Mouse (Mus musculus): ENCODE data around the gene Cacnb1. TPM values are rescaled to one million over a fixed set of nuclear protein-coding genes. Genes with fewer than 3 reads are reported as not detected.

The Cacnb1 gene
- polyA plus RNA-seq, 1 experiment, result 5.2 TPM

DNA sequence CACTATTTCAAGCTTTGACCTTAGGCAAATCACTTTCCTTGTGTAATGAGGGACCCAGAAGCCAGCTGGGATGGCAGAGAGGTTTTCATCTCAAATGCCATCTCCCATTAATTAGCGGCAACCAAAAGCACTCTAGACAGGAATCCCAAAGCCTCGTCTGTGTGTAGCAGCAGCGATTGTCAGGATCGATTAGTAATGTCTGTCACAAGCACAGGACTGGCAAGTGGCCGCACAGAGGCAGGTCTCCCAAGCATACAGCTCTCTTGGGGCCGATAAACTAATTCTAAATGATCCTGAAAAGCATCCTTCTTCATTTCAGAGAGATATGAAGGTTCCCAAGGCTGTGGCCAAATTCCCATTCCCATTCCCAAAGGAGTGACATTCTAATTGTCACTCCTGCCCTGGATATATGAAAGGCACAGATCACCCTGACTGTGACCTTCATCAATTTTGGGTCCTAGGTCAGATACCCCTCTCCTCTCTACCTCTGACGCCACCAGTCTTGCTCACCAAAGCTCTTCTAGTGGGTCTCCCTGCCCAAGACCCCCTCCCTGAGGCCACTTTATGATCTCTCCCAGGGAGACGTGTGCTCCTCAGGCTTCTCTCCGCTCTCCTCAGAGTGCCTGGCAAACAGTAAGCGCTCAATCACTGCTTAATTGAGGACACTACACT lies 42.9 kb downstream of the Cacnb1 start:
- H3K4me1 ChIP-seq (ENCODE audit: control insufficient read depth, insufficient read depth, low read length), result peaks cover 12% of the 10 kb centered on the region
- TF ChIP-seq POLR2A (IDR thresholded peaks at IDR 0.05; ENCODE audit: insufficient read depth, low read length) (no peak), CTCF (IDR thresholded peaks at IDR 0.05; ENCODE audit: low read depth, low read length) (no peak), EP300 (IDR thresholded peaks at IDR 0.05; ENCODE audit: insufficient read depth, low read depth, low read length) (no peak)

DNA sequence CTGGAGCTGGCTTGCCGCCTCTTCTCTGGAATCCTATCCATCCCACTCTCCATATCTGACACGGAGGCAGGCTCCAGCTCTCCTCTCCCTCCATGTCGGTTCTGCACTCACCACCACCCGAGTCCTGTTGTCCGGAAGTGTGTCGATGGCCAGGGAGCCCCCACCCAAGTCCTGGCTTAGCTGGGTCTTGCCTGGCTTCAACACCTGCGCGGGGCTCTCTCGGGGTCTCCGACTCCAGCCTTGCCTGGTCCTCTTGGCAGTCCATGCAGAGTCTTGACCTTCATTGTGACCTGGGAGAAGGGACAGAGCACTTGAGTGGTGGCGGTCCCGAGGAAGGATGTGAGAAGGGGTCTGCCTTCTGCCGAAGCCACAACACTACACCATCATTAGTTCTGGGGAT lies 44.4 kb downstream of the Cacnb1 start:
- no peak overlapping the region for H3K27ac ChIP-seq (ENCODE audit: insufficient read depth, low read length)
- TF ChIP-seq CTCF (IDR thresholded peaks at IDR 0.05; ENCODE audit: low read depth, low read length) (no peak), EP300 (IDR thresholded peaks at IDR 0.05; ENCODE audit: insufficient read depth, low read depth, low read length) (no peak), POLR2A (IDR thresholded peaks at IDR 0.05; ENCODE audit: insufficient read depth, low read length) (no peak)
- H3K9me3 ChIP-seq (replicated peaks; ENCODE audit: control insufficient read depth, insufficient read depth, low read length, poor library complexity, severe bottlenecking), result no peaks in the 10 kb centered on the region
- H3K4me3 ChIP-seq (ENCODE audit: low read depth, low read length), result no peak overlapping the region
- H3K9ac ChIP-seq (ENCODE audit: low read depth, poor library complexity, severe bottlenecking), result no peak overlapping the region
- no peaks in the 10 kb centered on the region for H3K27me3 ChIP-seq (ENCODE audit: control insufficient read depth, insufficient read depth, low read length, poor library complexity, severe bottlenecking)
- H3K36me3 ChIP-seq (ENCODE audit: control insufficient read depth, insufficient read depth, low read length, poor library complexity, severe bottlenecking), result no peaks in the 10 kb centered on the region
- peaks cover 12% of the 10 kb centered on the region for H3K4me1 ChIP-seq (ENCODE audit: control insufficient read depth, insufficient read depth, low read length)

More for the DNA sequence above, 42.9 kb downstream of the Cacnb1 start:
- H3K36me3 ChIP-seq (ENCODE audit: control insufficient read depth, insufficient read depth, low read length, poor library complexity, severe bottlenecking), result no peaks in the 10 kb centered on the region
- no peak overlapping the region for H3K9ac ChIP-seq (ENCODE audit: low read depth, poor library complexity, severe bottlenecking)
- no peak overlapping the region for H3K4me3 ChIP-seq (ENCODE audit: low read depth, low read length)
- H3K9me3 ChIP-seq (replicated peaks; ENCODE audit: control insufficient read depth, insufficient read depth, low read length, poor library complexity, severe bottlenecking), result no peaks in the 10 kb centered on the region
- H3K27me3 ChIP-seq (ENCODE audit: control insufficient read depth, insufficient read depth, low read length, poor library complexity, severe bottlenecking), result no peaks in the 10 kb centered on the region
- no peak overlapping the region for H3K27ac ChIP-seq (ENCODE audit: insufficient read depth, low read length)

DNA sequence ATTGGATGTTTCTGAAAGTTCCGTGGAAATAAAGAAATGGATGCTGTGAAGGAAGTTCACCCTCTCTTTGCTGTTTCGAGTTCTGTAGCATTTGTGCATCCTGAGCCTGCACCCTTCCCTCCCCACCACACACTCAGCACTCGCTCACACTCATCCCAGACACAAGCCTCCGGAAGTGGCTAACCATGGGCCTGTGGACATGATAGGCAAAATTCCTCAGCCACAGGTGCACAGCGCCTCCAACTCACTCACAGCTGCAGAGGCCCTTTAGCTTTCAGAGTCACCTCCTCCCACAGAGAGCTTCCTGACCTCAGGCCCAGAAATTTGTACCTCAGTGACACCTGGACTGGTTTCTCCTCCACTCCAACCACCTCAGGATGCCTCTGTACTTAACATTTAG lies 45.0 kb downstream of the Cacnb1 start:
- TF ChIP-seq POLR2A (IDR thresholded peaks at IDR 0.05; ENCODE audit: insufficient read depth, low read length) (no peak), CTCF (IDR thresholded peaks at IDR 0.05; ENCODE audit: low read depth, low read length) (no peak), EP300 (IDR thresholded peaks at IDR 0.05; ENCODE audit: insufficient read depth, low read depth, low read length) (no peak)
- Histone ChIP-seq H3K27ac (ENCODE audit: insufficient read depth, low read length) (no peak overlapping the region), H3K36me3 (ENCODE audit: control insufficient read depth, insufficient read depth, low read length, poor library complexity, severe bottlenecking) (no peaks in the 10 kb centered on the region; the same call in 1 of the 2 replicates), H3K4me1 (ENCODE audit: control insufficient read depth, insufficient read depth, low read length) (peaks cover 6% of the 10 kb centered on the region), H3K27me3 (ENCODE audit: control insufficient read depth, insufficient read depth, low read length, poor library complexity, severe bottlenecking) (no peaks in the 10 kb centered on the region), H3K9me3 (replicated peaks; ENCODE audit: control insufficient read depth, insufficient read depth, low read length, poor library complexity, severe bottlenecking) (no peaks in the 10 kb centered on the region), H3K9ac (ENCODE audit: low read depth, poor library complexity, severe bottlenecking) (no peak overlapping the region), H3K4me3 (ENCODE audit: low read depth, low read length) (no peak overlapping the region)

DNA sequence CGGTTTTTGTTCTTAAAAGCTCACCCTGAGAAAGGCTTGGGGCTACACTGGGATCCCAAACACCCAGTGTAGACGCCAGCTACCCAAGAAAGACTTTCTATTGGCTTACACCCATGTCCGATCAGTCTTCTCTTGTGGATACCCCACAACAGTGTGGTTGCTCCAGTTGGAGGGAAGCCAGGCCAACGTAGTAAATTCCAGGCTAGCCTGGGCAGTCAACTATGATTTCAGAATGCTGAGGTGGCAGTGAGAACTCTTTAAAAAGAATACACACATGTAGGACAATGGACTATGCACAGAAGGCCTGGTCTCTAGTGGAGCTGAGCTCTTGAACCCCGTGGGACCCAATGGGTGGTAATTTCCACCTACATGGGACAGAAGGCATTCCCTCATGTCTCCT lies 48.1 kb downstream of the Cacnb1 start:
- no peaks in the 10 kb centered on the region for H3K27me3 ChIP-seq (ENCODE audit: control insufficient read depth, insufficient read depth, low read length, poor library complexity, severe bottlenecking)
- no peak overlapping the region for H3K4me3 ChIP-seq (ENCODE audit: low read depth, low read length)
- H3K36me3 ChIP-seq (ENCODE audit: control insufficient read depth, insufficient read depth, low read length, poor library complexity, severe bottlenecking), result no peaks in the 10 kb centered on the region; the same call in 1 of the 2 replicates
- H3K4me1 ChIP-seq (ENCODE audit: control insufficient read depth, insufficient read depth, low read length), result no peaks in the 10 kb centered on the region
- no peak overlapping the region for H3K27ac ChIP-seq (ENCODE audit: insufficient read depth, low read length)
- no peak overlapping the region for H3K9ac ChIP-seq (ENCODE audit: low read depth, poor library complexity, severe bottlenecking)
- no peaks in the 10 kb centered on the region for H3K9me3 ChIP-seq (replicated peaks; ENCODE audit: control insufficient read depth, insufficient read depth, low read length, poor library complexity, severe bottlenecking)
- no peak for TF ChIP-seq EP300 (IDR thresholded peaks at IDR 0.05; ENCODE audit: insufficient read depth, low read depth, low read length)
- TF ChIP-seq POLR2A (IDR thresholded peaks at IDR 0.05; ENCODE audit: insufficient read depth, low read length), result no peak
- TF ChIP-seq CTCF (IDR thresholded peaks at IDR 0.05; ENCODE audit: low read depth, low read length), result no peak

DNA sequence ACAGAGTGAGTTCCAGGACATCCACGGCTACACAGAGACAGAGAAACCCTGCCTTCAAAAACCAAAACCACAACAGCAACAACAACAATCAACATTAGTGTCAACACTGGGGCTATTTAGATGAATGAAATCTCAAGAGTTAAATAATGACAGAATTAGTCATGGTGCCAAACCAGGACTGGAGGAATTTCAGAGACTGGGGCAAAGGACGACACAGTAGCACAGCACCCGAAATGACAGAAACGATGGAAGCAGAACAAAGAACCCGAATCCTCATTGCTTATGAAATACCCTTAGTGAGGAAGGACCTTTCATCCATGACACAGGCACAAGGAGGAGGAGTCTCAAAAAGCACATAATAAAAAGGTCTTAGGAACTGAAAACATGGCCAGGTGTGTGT lies 48.7 kb downstream of the Cacnb1 start:
- H3K4me3 ChIP-seq (ENCODE audit: low read depth, low read length), result no peak overlapping the region
- H3K27me3 ChIP-seq (ENCODE audit: control insufficient read depth, insufficient read depth, low read length, poor library complexity, severe bottlenecking), result no peaks in the 10 kb centered on the region
- H3K4me1 ChIP-seq (ENCODE audit: control insufficient read depth, insufficient read depth, low read length), result no peaks in the 10 kb centered on the region
- no peaks in the 10 kb centered on the region for H3K9me3 ChIP-seq (replicated peaks; ENCODE audit: control insufficient read depth, insufficient read depth, low read length, poor library complexity, severe bottlenecking)
- no peaks in the 10 kb centered on the region; the same call in 1 of the 2 replicates for H3K36me3 ChIP-seq (ENCODE audit: control insufficient read depth, insufficient read depth, low read length, poor library complexity, severe bottlenecking)
- H3K9ac ChIP-seq (ENCODE audit: low read depth, poor library complexity, severe bottlenecking), result no peak overlapping the region
- TF ChIP-seq EP300 (IDR thresholded peaks at IDR 0.05; ENCODE audit: insufficient read depth, low read depth, low read length), result no peak
- H3K27ac ChIP-seq (ENCODE audit: insufficient read depth, low read length), result no peak overlapping the region

DNA sequence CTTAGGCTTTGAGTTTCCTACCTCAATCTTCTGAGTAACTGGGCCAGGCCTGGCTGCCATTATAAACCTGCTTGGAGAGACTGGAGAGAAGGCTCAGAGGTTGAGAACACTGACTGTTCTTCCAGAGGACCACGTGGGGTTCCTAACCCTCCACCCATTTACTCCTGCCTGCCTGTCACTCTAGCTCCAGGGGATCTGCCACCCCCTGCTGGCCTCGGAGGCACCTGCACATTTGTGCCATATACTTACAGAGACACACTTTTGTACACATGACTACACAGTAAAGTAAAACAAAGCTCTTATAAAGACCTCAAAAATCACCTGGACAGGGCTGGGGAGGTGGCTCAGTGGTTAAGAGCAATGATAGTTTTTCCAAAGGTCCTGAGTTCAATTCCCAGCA lies 50.4 kb downstream of the Cacnb1 start:
- Histone ChIP-seq H3K27ac (ENCODE audit: insufficient read depth, low read length) (no peak overlapping the region), H3K9ac (ENCODE audit: low read depth, poor library complexity, severe bottlenecking) (no peak overlapping the region), H3K4me3 (ENCODE audit: low read depth, low read length) (no peak overlapping the region), H3K36me3 (ENCODE audit: control insufficient read depth, insufficient read depth, low read length, poor library complexity, severe bottlenecking) (no peaks in the 10 kb centered on the region; the same call in 1 of the 2 replicates), H3K27me3 (ENCODE audit: control insufficient read depth, insufficient read depth, low read length, poor library complexity, severe bottlenecking) (no peaks in the 10 kb centered on the region), H3K9me3 (replicated peaks; ENCODE audit: control insufficient read depth, insufficient read depth, low read length, poor library complexity, severe bottlenecking) (no peaks in the 10 kb centered on the region), H3K4me1 (ENCODE audit: control insufficient read depth, insufficient read depth, low read length) (no peaks in the 10 kb centered on the region)
- TF ChIP-seq CTCF (IDR thresholded peaks at IDR 0.05; ENCODE audit: low read depth, low read length), result peak; percentile 57
- no peak for TF ChIP-seq POLR2A (IDR thresholded peaks at IDR 0.05; ENCODE audit: insufficient read depth, low read length)

Data from ES-Bruce4 (cell line).